Mouse (Mus musculus) liver, embryonic 14.5 days (tissue): ENCODE measurements at regions not wholly inside any gene's neighbourhood (a gene's known extent, or its start where the extent isn't known, plus 50 kb on each side); places are given as distances from the start of the nearest gene placed in this dataset.

ENCODE experiments used
- CTCF ChIP-seq: IDR thresholded peaks from 2 replicates; pipeline ENCODE4 v1.5.1; 2016; ENCODE audit warnings: antibody characterized with exemption, low read depth, control low read depth
- EP300 ChIP-seq: IDR thresholded peaks from 2 replicates; pipeline ENCODE4 v1.6.1; 2016; ENCODE audit warnings: antibody characterized with exemption, low read depth

- TF ChIP-seq EP300, result no peak
- TF ChIP-seq CTCF, result no peak
Observed at GRCm38 (mm10) chr10:51929341-51929740, 93.0 kb upstream of the Vgll2 start.
